Comparison of ENCODE assay signal across 9 mouse cellular contexts in the genomic region with DNA sequence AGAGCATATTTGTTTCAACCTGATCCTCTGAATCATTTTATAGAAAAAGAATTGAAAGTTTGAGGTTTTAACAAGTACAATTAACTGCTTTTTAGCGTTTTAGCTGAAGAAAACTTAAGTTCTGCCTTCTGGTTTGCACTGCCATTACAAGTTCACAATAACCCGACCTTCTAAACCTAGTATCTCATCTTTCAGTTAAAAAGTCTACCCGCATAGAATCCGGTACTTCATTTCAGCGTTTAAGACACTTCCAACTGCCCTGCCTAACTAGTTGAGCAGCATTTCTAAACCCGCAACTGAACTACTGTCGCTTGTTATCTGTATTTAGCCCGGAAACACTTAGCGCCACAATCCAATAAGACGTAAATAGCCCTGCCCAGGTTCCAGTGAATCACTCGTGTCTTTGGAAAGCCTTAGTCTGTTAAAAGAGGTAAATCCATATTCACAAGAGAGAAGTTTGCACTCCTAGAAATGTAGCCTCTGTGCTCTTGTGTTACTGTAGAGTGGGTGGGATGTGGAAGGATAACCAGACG. TPM values are rescaled to one million over a fixed set of nuclear protein-coding genes. Genes with fewer than 3 reads are reported as not detected.
DNase-seq lines count a peak whose midpoint lies in the region; ATAC-seq and TF ChIP-seq lines count a peak whose summit lies in the region.
"Had no signal": no experiment of that assay in that cellular context is flagged by ENCODE, and none has a peak within 500 bp of the region (broad histone marks: within the 10 kb centered on the region; RNA-seq: fewer than 3 reads in every experiment).

No protein-coding gene starts in this region.

- no peaks in the 10 kb centered on the region for H3K36me3 ChIP-seq in kidney, postnatal 0 days (ENCODE audit: insufficient read depth, low read length)
- H3K36me3 ChIP-seq in embryonic facial prominence, embryonic 15.5 days, result no peaks in the 10 kb centered on the region
- no peaks in the 10 kb centered on the region for H3K36me3 ChIP-seq in intestine, embryonic 14.5 days (ENCODE audit: control insufficient read depth, insufficient read depth, low read length)
- no peaks in the 10 kb centered on the region for H3K36me3 ChIP-seq in midbrain, postnatal 0 days (ENCODE audit: insufficient read depth, low read length)

- peak overlapping the region; percentile 76 for H3K4me3 ChIP-seq in kidney, postnatal 0 days (replicated peaks; ENCODE audit: low read depth, low read length)
- H3K4me3 ChIP-seq in embryonic facial prominence, embryonic 15.5 days (replicated peaks), result peak overlapping the region; percentile 75
- H3K4me3 ChIP-seq in intestine, embryonic 14.5 days (ENCODE audit: low read depth, low read length), result peak overlapping the region; percentile 77
- peak overlapping the region; percentile 68 for H3K4me3 ChIP-seq in midbrain, postnatal 0 days (ENCODE audit: low read depth, low read length)

- no peak for ATAC-seq in kidney, postnatal 0 days (replicated peaks; ENCODE audit: low FRiP score, low read depth)
- ATAC-seq in embryonic facial prominence, embryonic 15.5 days (ENCODE audit: insufficient number of reproducible peaks, low FRiP score, low TSS enrichment, low read depth), result no peak
- ATAC-seq in intestine, embryonic 14.5 days (replicated peaks; ENCODE audit: low FRiP score, low TSS enrichment, low read depth), result no peak
- no peak for ATAC-seq in midbrain, postnatal 0 days (ENCODE audit: low FRiP score)
- no peak for ATAC-seq in megakaryocyte progenitor cell, adult 5-6 weeks (replicated peaks; ENCODE audit: poor library complexity)

- WGBS in kidney, postnatal 0 days, result 57% methylated on average over 12 of the region's 12 CpGs
- WGBS in embryonic facial prominence, embryonic 15.5 days, result 57% methylated on average over 12 of the region's 12 CpGs
- WGBS in intestine, embryonic 14.5 days, result 59% methylated on average over 12 of the region's 12 CpGs
- WGBS in midbrain, postnatal 0 days, result 67% methylated on average over 12 of the region's 12 CpGs

- DNase-seq in kidney, postnatal 0 days (ENCODE audit: low spot score), result no peak
- no peak for DNase-seq in kidney, postnatal 36 days
- DNase-seq in intestine, embryonic 14.5 days (ENCODE audit: low spot score), result no peak
- DNase-seq in midbrain, postnatal 0 days (ENCODE audit: low spot score), result no peak
- DNase-seq in spleen, adult 18-20 months, result no peak
- no peak for DNase-seq in cerebellum, postnatal 14 days

- no peak overlapping the region; the same call in 1 of the 2 replicates for H3K9ac ChIP-seq in kidney, postnatal 0 days (ENCODE audit: low read depth, low read length)
- H3K9ac ChIP-seq in embryonic facial prominence, embryonic 15.5 days, result no peak overlapping the region
- H3K9ac ChIP-seq in intestine, embryonic 14.5 days (ENCODE audit: low read length), result peak overlapping the region; percentile 75
- peak overlapping the region; percentile 75 for H3K9ac ChIP-seq in midbrain, postnatal 0 days (replicated peaks; ENCODE audit: low read length, poor library complexity, severe bottlenecking)

- H3K4me2 ChIP-seq in kidney, postnatal 0 days (ENCODE audit: low read length), result peak overlapping the region; percentile 77
- H3K4me2 ChIP-seq in embryonic facial prominence, embryonic 15.5 days (replicated peaks), result peak overlapping the region; percentile 79
- peak overlapping the region; percentile 76 for H3K4me2 ChIP-seq in intestine, embryonic 14.5 days (ENCODE audit: low read length)
- H3K4me2 ChIP-seq in midbrain, postnatal 0 days (ENCODE audit: low read depth, low read length, poor library complexity, severe bottlenecking), result peak overlapping the region; percentile 78

- peak overlapping the region; percentile 88; the same call in 1 of the 2 replicates for H3K27ac ChIP-seq in kidney, postnatal 0 days
- no peak overlapping the region for H3K27ac ChIP-seq in embryonic facial prominence, embryonic 15.5 days (replicated peaks)
- 0 out of 2 replicates have a peak overlapping the region, but pooled peaks have one; percentile 70 for H3K27ac ChIP-seq in intestine, embryonic 14.5 days (ENCODE audit: low read depth)
- H3K27ac ChIP-seq in midbrain, postnatal 0 days (ENCODE audit: low read depth, low read length), result no peak overlapping the region; the same call in 1 of the 2 replicates

- no peaks in the 10 kb centered on the region for H3K27me3 ChIP-seq in kidney, postnatal 0 days (ENCODE audit: insufficient read depth, low read length)
- H3K27me3 ChIP-seq in embryonic facial prominence, embryonic 15.5 days, result no peaks in the 10 kb centered on the region
- H3K27me3 ChIP-seq in intestine, embryonic 14.5 days (replicated peaks; ENCODE audit: control insufficient read depth, insufficient read depth, low read length), result no peaks in the 10 kb centered on the region
- no peaks in the 10 kb centered on the region for H3K27me3 ChIP-seq in midbrain, postnatal 0 days (ENCODE audit: insufficient read depth, low read length)

- H3K9me3 ChIP-seq in kidney, postnatal 0 days (replicated peaks; ENCODE audit: low read length), result no peaks in the 10 kb centered on the region
- no peaks in the 10 kb centered on the region for H3K9me3 ChIP-seq in embryonic facial prominence, embryonic 15.5 days (replicated peaks)
- no peaks in the 10 kb centered on the region for H3K9me3 ChIP-seq in intestine, embryonic 14.5 days (ENCODE audit: control insufficient read depth, low read length)
- H3K9me3 ChIP-seq in midbrain, postnatal 0 days (ENCODE audit: low read length), result no peaks in the 10 kb centered on the region

- peaks cover 28% of the 10 kb centered on the region for H3K4me1 ChIP-seq in kidney, postnatal 0 days (replicated peaks; ENCODE audit: insufficient read depth, low read length)
- H3K4me1 ChIP-seq in embryonic facial prominence, embryonic 15.5 days, result peaks cover 48% of the 10 kb centered on the region
- peaks cover 37% of the 10 kb centered on the region for H3K4me1 ChIP-seq in intestine, embryonic 14.5 days (replicated peaks; ENCODE audit: control insufficient read depth, insufficient read depth, low read length)
- peaks cover 3% of the 10 kb centered on the region; the same call in 1 of the 2 replicates for H3K4me1 ChIP-seq in midbrain, postnatal 0 days (ENCODE audit: insufficient read depth, low read length)

- TF ChIP-seq CTCF in kidney, postnatal 0 days (IDR thresholded peaks at IDR 0.05; ENCODE audit: low read depth), result no peak
- TF ChIP-seq CTCF in midbrain, postnatal 0 days (IDR thresholded peaks at IDR 0.05), result no peak

RNA-seq across cellular contexts. Expression of a gene that starts 0.7 kb away (rescaled TPM):
- polyA plus RNA-seq in kidney, postnatal 0 days (2015; fragmentation: Nextera tagmentation; extraction: Ambion mirVana), result 80.9 and 84.4 TPM in 2 replicates
- 58.5 and 66.7 TPM in 2 replicates for polyA plus RNA-seq in embryonic facial prominence, embryonic 15.5 days (2015; fragmentation: Nextera tagmentation; extraction: Ambion mirVana)
- polyA plus RNA-seq in intestine, embryonic 14.5 days (2014; fragmentation: Nextera tagmentation; extraction: Ambion mirVana), result 46.9 and 53.5 TPM in 2 replicates
- total RNA-seq in midbrain, postnatal 0 days (2014; rRNA removed), result 75.7 and 87.8 TPM in 2 replicates
- 56.4 and 67.6 TPM in 2 replicates for polyA plus RNA-seq in midbrain, postnatal 0 days (2015; fragmentation: Nextera tagmentation; extraction: Ambion mirVana)
- total RNA-seq in megakaryocyte progenitor cell, adult 5-6 weeks (2015), result 34.6 and 44.2 TPM in 2 replicates
- total RNA-seq in megakaryocyte progenitor cell, adult 5-6 weeks (2017), result 20.4 and 33.1 TPM in 2 replicates

RNA-seq across cellular contexts. Expression of a gene that starts 0.8 kb away (rescaled TPM):
- 544 and 545 TPM in 2 replicates for polyA plus RNA-seq in kidney, postnatal 0 days (2015; fragmentation: Nextera tagmentation; extraction: Ambion mirVana)
- 396 and 402 TPM in 2 replicates for polyA plus RNA-seq in embryonic facial prominence, embryonic 15.5 days (2015; fragmentation: Nextera tagmentation; extraction: Ambion mirVana)
- 414 and 449 TPM in 2 replicates for polyA plus RNA-seq in intestine, embryonic 14.5 days (2014; fragmentation: Nextera tagmentation; extraction: Ambion mirVana)
- 240 and 263 TPM in 2 replicates for total RNA-seq in midbrain, postnatal 0 days (2014; rRNA removed)
- polyA plus RNA-seq in midbrain, postnatal 0 days (2015; fragmentation: Nextera tagmentation; extraction: Ambion mirVana), result 374 and 394 TPM in 2 replicates
- 228 and 315 TPM in 2 replicates for total RNA-seq in megakaryocyte progenitor cell, adult 5-6 weeks (2015)
- total RNA-seq in megakaryocyte progenitor cell, adult 5-6 weeks (2017), result 125 and 135 TPM in 2 replicates

RNA-seq across cellular contexts. Expression of a gene that starts 30.0 kb away (rescaled TPM):
- polyA plus RNA-seq in kidney, postnatal 0 days (2015; fragmentation: Nextera tagmentation; extraction: Ambion mirVana), result 0.03 TPM in 1 of 2 replicates, not detected in the other
- polyA plus RNA-seq in embryonic facial prominence, embryonic 15.5 days (2015; fragmentation: Nextera tagmentation; extraction: Ambion mirVana), result 0.09 TPM in 1 of 2 replicates, not detected in the other
- not detected in 2 replicates for polyA plus RNA-seq in intestine, embryonic 14.5 days (2014; fragmentation: Nextera tagmentation; extraction: Ambion mirVana)
- not detected in 2 replicates for total RNA-seq in midbrain, postnatal 0 days (2014; rRNA removed)
- polyA plus RNA-seq in midbrain, postnatal 0 days (2015; fragmentation: Nextera tagmentation; extraction: Ambion mirVana), result not detected in 2 replicates
- total RNA-seq in megakaryocyte progenitor cell, adult 5-6 weeks (2015), result not detected in 2 replicates
- total RNA-seq in megakaryocyte progenitor cell, adult 5-6 weeks (2017), result not detected in 2 replicates
- polyA plus RNA-seq: thymus, postnatal 0 days had no signal

Comparison
In these comparisons a context has a peak if more than half of its experiments do, and no peak if none do; other contexts are left out.
1. H3K27ac ChIP-seq: peak in kidney, postnatal 0 days (single experiment) and intestine, embryonic 14.5 days (single experiment); none in embryonic facial prominence, embryonic 15.5 days (single experiment) and midbrain, postnatal 0 days (single experiment).
2. H3K9ac ChIP-seq: peak in intestine, embryonic 14.5 days (single experiment) and midbrain, postnatal 0 days (single experiment); none in kidney, postnatal 0 days (single experiment) and embryonic facial prominence, embryonic 15.5 days (single experiment).
3. Peak in every context shown above with its lines, with median percentiles within 50 percentile points of each other: H3K4me2 ChIP-seq and H3K4me3 ChIP-seq.